Mouse (Mus musculus) ZHBTc4 (cell line): ENCODE measurements at regions not wholly inside any gene's neighbourhood (a gene's known extent, or its start where the extent isn't known, plus 50 kb on each side); places are given as distances from the start of the nearest gene placed in this dataset.

ENCODE experiments used
- DNase-seq: peaks from one replicate; pipeline ENCODE4 v3.0.0-alpha.2; 2011; ENCODE audit warnings: low read depth, low spot score

DNA sequence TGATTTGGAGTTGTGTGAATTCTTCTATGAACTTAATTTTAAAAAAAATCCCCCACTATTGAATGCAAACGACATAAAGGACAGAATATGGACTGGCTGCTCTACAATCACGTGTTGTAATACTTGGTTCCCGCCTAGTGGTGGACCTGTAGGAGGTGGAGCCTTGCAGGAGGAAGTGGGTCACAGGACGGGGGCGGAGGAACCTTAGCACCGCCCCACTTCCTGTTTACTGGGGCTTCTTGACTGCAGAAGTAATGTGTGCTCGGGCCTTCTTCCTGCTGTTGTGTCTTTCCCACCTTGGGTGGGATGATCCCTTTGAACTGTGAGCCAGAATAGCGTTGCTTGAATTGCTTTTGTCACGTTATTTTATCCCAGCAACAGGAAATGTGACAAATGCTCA is 52.2 kb upstream of the Tmem108 start:
- peak; percentile 30 for DNase-seq

DNA sequence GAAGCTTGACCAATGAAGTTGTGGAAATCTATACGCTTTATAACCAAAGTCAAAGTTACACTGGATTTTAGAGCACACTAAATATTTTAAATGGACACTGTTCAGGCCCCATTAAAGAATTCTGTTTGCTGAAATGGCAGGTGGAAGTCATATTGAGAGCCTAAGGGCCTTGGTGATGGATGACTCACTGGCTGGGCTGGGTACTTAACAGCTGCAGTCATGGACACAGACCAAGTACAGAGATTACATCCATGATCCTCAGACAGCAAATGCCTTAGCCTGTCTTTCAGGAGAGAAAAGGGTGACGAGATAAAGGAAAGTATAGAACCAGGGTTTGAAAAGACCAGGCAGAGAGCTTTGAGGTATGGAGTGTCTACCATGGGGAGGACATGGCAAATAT is 57.4 kb upstream of the Tmem108 start:
- DNase-seq = no peak

DNA sequence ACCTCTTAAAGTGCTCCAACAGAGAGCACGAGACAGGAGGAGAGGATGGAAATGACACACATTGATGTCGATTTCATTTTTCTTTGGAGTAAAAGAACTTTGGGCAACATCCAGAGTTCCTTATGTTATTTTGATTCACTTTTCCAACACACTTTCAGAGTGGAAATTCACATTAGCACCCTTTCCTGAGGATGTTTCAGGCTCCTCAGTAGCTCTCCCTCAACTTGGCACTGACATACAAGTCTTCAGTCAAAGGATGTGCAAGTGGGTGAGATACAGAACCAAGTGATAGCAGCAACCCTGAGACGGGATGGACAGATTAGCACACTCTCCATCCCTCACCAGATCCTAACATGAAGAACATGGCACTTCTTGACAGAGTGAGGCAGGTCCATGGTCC is 60.0 kb upstream of the Tmem108 start:
- no peak for DNase-seq

DNA sequence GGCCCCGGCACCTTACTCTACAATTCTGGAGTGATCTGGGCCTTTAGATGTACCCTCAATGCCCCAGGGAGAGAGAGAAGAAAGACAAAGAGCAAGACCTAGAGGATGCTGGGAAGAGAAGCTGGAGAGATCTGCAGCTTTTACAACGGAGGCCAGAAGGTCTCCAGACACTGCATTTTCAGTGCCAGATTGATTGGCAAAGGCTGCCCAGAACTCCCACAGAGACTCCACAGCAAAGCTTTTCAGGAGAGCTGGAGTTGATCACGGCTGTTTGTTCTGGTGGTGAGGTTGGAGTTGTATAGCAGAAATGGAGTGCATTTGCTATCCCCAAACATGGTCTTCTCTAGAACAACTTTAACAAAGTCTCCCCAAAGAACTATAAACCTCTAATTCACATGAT is 61.9 kb upstream of the Tmem108 start:
- no peak for DNase-seq

DNA sequence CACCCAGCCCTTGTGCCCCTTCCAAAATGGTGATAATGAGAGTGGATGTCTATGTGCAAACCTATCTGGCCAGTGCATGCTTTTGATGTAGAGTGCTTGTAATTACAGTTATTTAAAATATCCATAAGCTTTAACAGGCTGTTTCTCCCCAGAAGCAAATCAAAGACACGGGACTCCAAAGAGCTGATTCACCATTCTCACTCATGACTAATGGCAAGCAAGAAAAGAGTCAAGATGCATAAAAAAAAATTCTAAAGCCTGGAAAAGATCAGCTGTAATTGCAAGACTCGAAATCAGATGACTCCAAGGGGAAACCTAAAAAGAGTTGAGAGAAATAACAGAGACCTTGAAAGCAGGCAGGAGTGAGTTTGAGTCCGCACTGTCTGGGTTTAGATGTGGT is 79.6 kb upstream of the Tmem108 start:
- DNase-seq = no peak

DNA sequence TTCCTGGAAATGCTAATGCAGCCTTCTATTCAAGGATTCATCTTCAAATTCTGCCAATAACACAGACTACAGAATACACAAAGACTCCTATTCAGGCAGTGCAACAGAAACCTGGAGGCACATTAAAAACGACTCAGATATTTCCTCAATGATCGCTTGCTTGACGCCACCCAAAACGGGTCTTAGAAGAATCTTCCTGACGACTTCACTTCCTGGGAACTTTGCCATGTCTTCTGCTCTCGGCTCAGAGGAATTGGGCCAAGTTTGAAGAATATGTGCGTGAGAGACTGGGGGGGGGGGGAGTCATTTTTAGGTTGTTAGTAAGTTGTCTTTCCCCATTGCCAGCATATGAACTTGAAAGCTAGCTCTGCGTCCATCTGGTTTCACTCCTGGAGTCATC is 82.2 kb upstream of the Tmem108 start:
- no peak for DNase-seq

DNA sequence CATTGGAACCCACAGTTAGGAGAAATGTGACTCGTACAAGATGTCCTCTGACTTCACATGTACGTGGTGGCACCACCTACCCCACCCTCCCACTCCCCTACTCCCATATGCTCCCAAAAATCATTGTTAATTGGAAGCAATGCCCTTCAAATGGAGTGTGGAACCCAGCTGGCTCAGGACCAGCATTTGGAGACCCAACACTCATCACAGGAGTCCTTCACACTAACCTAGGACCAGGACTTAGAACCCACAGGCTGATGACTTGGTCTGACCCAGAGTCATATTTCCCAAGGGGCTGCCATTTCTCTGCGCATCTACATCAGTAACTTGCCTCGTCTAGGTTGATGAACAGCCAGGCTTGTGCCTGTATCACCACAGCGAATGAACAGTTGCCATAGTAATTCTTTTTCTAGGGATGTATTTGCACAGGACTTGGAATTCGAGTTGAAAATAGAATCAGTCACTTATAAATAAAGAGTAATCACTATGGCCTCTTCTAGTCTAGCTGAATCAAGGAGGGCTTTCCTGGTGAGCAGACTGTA is 84.3 kb upstream of the Tmem108 start:
- no peak for DNase-seq

DNA sequence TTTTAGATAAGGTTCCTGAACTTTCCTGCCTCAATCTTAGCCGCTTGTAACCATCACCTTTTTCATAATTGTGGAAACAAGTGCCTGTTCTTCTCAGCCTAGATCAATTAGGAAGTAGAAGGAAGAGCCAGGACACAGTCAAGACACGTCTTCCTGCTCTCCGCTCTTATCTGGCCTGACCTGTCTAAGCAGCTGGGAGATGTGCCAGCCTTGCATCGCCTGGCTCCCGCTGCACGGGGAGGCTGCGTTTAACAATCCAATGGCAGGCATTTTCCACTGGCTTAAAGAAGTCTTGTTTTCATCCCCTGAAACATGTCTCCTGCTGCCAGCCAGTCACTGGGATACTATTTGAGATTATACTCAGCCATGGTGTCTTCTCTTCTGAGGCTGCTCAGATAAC is 86.3 kb upstream of the Tmem108 start:
- DNase-seq = no peak

DNA sequence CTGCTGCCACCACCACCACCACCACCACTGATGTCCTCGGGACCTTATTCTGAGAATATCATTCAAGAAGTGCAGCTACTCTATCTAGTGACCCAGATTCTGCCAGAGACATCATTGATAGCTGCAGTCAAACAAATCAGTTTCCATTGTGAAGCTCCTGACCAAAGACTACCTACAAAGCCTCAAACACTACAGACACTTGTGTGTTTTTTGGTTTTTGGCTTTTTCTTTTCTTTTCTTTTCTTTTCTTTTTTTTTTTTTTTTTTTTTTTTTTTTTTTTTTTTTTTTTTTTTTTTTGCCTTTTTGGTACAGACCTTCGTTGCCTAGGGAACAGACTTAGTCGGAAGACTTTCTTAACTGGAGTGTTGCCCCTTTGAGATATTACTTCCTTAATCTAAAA is 87.4 kb upstream of the Tmem108 start:
- DNase-seq = no peak

DNA sequence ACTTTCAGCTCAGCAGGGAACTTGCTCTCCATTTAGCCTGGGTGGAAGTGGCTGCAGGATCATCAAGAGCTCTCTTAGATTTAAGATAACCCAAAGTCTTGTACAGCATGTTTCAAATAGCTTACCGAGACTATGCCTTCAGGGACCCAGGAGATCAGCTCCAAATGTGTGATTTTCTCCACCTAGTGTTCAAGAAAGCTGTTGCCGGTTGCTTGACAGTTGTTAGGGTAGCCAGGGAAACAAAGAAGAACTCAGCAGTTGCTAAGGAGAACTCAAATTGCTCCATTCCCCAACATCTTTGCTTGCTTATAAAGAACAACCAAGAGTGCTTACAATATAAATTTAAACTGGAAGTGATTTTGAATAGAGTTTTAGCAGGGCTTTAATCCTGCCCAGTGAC is 91.1 kb upstream of the Tmem108 start:
- DNase-seq = peak; percentile 16

DNA sequence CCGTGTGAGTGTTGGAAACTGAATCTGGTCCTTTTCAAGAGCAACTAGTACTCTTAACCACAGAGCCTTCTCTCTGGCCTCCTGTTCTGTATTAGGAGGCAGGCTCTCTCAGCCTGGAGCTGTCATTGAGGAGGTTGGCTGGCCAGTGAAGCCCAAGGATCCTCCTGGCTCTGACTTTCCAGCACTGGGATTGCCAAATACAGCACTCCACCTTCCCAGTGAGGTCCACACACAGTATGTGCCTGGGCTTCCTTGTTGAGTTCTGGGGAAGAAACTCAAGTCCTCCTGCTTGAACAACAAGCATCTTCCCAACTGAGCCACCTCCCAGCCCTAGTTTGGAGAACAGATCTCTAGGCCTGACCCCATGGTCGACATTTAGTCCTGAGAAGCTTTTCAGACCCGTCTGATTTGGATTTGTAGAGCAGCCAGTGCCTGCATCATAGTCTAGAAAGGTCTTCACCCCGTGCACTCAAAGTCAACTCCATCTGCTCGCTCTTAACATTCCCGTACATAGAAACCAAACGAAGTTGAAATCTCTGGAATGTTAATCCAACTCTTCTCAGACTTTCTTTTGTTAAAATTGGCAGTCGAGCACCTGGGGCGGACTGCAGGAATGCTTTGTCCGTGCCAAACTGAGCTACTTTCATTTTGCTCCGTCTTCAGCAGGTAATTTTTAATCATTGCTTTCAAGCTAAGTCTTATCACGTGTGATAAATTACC is 99.2 kb upstream of the Tmem108 start:
- DNase-seq = peak; percentile 9

DNA sequence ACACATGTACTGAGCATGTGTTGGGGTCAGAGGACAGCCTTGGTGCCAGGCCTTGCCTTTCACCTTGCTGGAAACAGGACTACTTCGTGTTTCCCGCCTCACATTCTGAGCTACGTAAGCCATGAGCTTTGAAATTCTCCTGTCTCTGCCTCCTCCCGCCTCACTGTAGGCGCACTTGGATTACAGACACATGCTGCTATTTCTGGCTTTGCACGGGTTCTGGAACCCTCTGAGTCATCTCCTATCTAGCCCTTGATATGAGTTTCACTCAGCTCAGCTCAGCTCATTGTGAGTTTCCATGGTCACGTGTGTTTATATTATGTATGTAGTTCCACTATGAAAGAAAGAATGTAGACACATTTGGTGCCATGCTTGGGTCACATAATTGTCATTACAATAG is 100.9 kb upstream of the Tmem108 start:
- DNase-seq = no peak

DNA sequence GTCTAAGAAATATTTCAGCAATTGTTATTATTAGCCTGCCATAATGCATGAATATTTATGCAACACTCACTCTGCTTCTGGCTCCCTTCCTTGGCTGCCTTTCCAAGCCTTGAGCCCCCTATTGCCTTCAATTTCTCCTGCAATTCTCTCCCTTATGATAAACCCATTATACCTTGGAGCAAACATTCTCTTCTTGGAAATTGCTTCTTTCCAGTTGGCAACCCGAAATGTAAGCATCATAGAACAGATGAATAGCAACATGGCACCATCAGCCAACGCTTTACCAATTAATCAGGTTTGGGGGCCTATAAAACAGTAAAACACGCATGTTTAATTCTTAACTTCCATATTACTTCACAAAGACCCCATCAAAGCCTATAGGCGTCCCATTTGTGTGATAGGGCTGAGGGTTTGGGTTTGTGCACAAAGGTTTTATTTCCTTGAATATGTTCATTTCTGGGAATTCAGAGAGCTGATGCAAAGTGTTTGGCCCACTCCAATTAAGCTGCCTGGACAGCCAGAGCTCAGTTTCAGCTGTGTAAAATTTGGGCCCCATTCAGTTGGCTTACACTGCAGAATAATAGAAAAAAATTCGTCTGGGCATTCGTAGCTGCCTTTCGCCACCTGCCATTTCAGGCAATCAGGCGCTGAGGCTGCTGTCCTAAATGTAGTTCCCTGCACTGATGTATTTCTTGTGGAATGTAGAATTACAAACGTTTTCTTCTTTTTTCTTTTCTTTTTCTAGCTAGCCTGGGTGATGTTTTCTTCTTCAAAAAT is 106.0 kb upstream of the Tmem108 start:
- no peak for DNase-seq

DNA sequence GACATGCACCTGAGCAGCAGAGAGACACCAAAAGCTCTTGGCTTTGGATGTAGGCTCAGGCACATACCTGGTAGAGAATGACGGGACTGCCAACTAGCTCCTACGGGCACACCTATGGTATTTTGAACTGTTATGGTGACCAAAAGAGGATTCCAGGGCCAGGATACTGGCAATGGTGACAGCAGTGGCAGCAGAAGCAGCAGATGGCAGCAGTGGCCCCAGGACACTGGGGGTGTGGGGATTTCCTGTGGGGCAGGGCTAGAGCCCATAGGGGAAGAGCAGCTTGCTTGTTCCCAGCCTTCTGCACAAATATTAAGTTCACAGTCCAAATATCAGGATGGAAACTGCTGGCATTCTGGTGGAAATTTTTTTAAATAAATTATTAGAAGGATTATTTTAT is 107.6 kb upstream of the Tmem108 start:
- no peak for DNase-seq

DNA sequence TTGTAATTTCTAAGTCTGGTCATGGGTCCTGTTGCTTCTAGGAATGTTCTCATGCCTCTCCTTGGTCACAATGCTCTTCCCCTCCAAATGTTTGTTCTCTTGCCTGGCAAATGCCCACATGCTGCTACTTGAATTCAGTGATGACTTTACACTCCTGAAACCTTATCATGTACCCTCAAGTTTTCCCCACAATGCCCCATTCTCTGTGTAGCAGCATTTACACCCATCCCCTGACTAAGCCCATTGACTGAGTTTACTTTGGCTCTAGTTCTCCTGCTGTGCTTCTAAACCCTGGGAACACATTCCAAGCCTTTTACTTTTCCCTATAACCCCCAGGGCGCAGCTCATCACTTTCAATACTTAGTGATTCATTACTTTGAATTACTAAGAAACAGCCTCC is 110.5 kb upstream of the Tmem108 start:
- no peak for DNase-seq

DNA sequence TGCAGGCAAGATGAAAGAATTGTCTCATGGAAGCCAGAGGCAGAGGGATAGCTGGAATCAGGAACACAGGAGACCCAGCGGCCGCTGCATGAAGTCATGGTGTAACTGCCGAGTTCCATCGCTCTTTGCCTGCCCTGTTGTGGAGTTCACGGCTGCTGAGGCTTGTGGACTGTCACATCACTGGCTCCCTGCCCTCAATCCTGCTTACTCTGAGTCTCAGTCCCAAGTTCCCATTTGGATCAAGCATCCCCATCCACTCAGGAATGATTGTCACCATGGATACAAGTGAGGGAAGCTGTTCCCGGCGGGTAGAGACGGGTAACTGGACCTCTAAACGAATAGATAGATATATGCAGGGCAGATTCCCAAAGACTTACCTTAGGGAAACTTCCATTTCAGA is 112.2 kb upstream of the Tmem108 start:
- no peak for DNase-seq

DNA sequence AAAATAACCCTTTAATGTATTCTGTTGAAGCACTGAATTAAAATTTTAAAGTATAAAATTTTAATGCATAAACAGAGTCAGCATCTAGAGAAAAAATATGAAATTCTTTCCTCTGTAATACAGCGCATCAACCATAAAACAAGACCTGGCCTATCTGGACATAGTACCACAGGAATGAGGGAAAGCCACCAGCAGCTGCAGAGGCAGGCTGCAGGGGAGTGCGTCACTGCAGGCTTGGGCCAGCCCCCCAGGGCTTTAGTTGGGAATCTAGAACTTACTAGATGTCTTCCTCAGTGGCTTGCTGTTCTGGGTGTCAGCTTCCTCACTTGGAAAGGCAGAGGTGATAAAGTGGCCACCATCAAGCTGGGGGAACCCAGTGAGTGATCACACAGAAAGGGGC is 116.2 kb upstream of the Tmem108 start:
- no peak for DNase-seq

DNA sequence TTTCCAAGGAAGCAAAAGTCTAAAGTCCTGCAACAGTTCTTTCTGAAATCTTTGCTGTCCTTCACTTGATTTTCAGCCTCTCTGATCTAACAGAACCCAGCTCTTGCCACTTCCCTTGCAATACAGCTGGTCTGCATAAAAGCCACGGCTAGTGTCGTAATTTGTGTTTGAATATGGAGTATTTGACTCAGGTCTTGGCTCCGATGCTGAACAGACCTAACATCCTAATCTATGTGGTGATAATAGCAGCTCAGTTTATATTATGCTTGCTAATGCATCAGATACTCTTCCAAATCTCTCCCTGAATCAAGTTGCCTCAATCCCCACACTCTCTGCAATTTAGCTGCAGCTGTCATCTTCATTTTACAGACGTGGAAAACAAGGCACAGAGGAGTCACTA is 109.5 kb upstream of the Nphp3 start:
- no peak for DNase-seq

DNA sequence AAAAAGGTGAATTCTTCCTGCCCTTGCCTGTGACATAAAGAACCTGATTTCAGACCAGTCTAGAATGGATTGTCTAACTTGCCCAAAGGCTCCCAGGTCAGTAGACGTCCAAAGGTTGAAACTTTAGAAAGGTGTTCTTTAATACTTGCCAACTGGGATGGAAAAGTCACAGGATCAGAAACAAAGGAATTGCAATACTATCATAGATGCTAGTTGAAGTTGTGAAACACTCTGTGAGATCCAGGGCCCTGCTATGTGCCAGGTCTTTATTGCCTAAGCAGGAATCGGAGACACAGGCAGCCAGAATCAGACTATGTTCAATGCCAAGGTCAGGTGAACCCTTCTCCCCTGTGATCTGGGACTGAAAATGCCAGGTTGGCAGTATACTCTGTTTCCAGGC is 108.0 kb upstream of the Nphp3 start:
- no peak for DNase-seq

DNA sequence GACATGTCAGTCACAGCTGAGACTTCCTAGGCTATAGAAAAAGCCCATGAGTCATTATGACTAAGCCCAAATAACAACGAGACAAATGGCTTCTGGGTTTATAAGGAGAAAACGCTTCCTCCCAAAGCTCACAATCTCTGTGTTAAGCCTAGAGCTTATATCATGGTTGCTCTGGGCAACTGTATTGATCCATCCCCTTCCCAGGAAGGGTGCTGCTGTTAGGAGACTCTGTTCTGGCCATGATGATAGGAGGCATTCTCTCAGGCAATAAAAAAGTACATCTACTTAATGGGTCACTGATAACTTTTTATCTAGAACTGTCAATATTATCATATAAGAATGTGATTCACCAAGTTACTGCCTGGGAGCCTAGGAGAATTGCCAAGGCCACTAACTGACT is 103.0 kb upstream of the Nphp3 start:
- no peak for DNase-seq

DNA sequence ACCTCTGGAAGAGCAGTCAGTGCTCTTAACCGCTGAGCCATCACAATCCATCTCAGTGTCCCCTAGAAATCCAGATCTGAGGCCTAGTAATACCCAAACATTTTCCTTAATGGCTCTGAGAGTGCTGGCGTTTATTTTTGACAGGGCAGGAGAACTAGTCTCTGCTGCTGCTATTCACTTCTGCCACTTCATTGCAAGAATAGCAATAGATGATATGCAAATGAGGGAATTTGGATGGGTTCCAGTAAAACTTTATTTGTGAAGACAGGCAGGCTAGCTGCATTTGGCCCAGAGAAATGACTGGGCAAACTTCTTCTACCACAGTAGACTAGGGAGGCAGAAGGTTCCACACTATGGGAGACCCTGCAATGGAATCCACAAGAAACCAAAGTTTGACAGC is 91.0 kb upstream of the Nphp3 start:
- DNase-seq = no peak

DNA sequence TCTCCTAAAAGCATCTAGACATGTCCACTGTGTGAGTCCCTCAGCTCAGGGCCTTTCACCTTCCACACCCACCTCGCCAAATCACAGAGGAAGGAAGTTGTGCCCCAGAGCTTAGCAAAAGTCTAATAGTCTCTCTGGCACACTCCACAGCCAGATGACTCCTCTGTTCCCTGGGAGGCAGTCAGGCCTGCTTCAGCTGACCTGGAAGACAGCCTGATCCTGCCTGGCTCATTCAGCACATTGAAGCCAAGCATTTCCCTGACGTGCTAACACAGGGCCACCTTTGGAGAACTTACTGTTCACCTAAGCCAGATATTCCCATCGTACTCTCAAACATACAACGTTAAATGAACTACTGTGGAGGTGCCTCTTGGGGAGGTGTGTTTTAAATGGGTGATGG is 87.2 kb upstream of the Nphp3 start:
- no peak for DNase-seq

DNA sequence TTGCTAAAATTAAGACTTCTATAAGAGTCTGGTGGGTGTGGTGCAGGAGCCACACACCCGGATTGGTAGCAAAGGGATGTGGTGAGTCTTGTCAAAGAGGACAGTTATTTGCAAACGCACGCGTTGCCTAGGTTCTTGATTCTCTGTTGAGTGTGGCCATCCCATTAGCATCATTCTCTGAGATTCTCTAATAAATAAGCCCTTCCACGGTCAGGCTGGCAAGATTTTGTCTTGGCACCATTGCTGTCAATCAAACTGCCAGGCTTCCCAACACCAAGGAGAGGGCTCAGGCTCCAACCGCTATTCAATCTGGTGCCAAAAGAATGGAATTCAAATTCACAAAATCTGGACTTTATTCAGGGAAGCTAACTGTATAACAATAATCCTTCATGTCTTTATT is 84.6 kb upstream of the Nphp3 start:
- no peak for DNase-seq
